Mouse (Mus musculus) midbrain, embryonic 12.5 days (tissue): ENCODE measurements at regions not wholly inside any gene's neighbourhood (a gene's known extent, or its start where the extent isn't known, plus 50 kb on each side); places are given as distances from the start of the nearest gene placed in this dataset.

Experiments used
- ATAC-seq: fragments of 200-750 bp; cut with Nextera tagmentation; 2 replicates; pipeline ENCODE4 v1.8.0; 2017; ENCODE audit warnings: low read depth, moderate TSS enrichment, moderate library complexity; ENCODE audit not compliant: low FRiP score
- H3K27ac ChIP-seq: fragments of 300-500 bp; sonication (generic); replicated peaks from 2 replicates; pipeline ENCODE4 v1.5.1; 2016; ENCODE audit warnings: mild to moderate bottlenecking
- H3K27me3 ChIP-seq: fragments of 300-500 bp; sonication (generic); 2 replicates; pipeline ENCODE4 v1.6.1; 2016; ENCODE audit warnings: mild to moderate bottlenecking
- H3K36me3 ChIP-seq: fragments of 300-500 bp; sonication (generic); 2 replicates; pipeline ENCODE4 v1.6.1; 2016
- H3K4me1 ChIP-seq: fragments of 300-500 bp; sonication (generic); 2 replicates; pipeline ENCODE4 v1.6.1; 2016
- H3K4me2 ChIP-seq: fragments of 300-500 bp; sonication (generic); replicated peaks from 2 replicates; pipeline ENCODE4 v1.6.1; 2016; ENCODE audit warnings: mild to moderate bottlenecking, moderate library complexity
- H3K4me3 ChIP-seq: fragments of 300-500 bp; sonication (generic); 2 replicates; pipeline ENCODE4 v1.5.1; 2016; ENCODE audit warnings: mild to moderate bottlenecking
- H3K9ac ChIP-seq: fragments of 300-500 bp; sonication (generic); replicated peaks from 2 replicates; pipeline ENCODE4 v1.6.1; 2016; ENCODE audit warnings: mild to moderate bottlenecking, moderate library complexity
- H3K9me3 ChIP-seq: fragments of 300-500 bp; sonication (generic); 2 replicates; pipeline ENCODE4 v1.6.1; 2016; ENCODE audit warnings: mild to moderate bottlenecking
- WGBS: fragments of 180-500 bp; shearing (Covaris S2); methylation state at CpG from one replicate; pipeline ENCODE4 v1.1.7; 2016; 5-methylcytosine and 5-hydroxymethylcytosine counted together

- H3K4me3 ChIP-seq = no peak overlapping the region
- WGBS = 83% methylated on average over 7 of the region's 7 CpGs
- no peaks in the 10 kb centered on the region for H3K9me3 ChIP-seq
- H3K27ac ChIP-seq = no peak overlapping the region
- H3K9ac ChIP-seq = no peak overlapping the region
- H3K4me1 ChIP-seq = peaks cover 3% of the 10 kb centered on the region
- H3K36me3 ChIP-seq = no peaks in the 10 kb centered on the region
- H3K4me2 ChIP-seq = no peak overlapping the region
- H3K27me3 ChIP-seq = peaks cover 10% of the 10 kb centered on the region
- no peak for ATAC-seq
These were observed 74.4 kb downstream of the Zfp281 start for GRCm38 (mm10) chr1:136699153-136699524.

- 92% methylated on average over 8 of the region's 8 CpGs for WGBS
- H3K4me1 ChIP-seq = peaks cover 3% of the 10 kb centered on the region
- H3K9ac ChIP-seq = no peak overlapping the region
- no peak overlapping the region for H3K4me2 ChIP-seq
- H3K4me3 ChIP-seq = no peak overlapping the region
- H3K27ac ChIP-seq = no peak overlapping the region
- no peaks in the 10 kb centered on the region for H3K9me3 ChIP-seq
- ATAC-seq = no peak
- no peaks in the 10 kb centered on the region for H3K36me3 ChIP-seq
- peaks cover 10% of the 10 kb centered on the region for H3K27me3 ChIP-seq
These were observed 74.9 kb downstream of the Zfp281 start for GRCm38 (mm10) chr1:136699571-136699970.

DNA sequence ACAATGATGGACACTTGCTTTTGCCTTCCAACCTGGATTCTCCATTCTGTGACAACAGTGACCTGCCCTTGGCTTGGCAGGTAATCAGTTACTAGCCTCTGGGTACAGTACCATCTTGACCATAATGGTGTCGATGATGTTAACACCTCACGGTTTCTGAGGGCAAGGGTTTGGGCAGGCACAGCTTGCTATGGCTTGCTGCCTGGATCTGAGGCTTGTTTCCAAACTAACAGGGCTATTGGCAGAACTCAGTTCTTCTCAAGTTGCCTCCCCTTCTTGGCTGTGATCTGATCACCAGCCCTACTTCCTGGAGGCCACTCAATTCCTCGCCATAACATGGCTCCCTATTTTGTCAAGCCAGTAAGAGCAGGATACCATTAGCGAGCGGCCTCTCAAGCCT is 79.4 kb downstream of the Zfp281 start:
- H3K9ac ChIP-seq = no peak overlapping the region
- WGBS = 92% methylated on average over 5 of the region's 5 CpGs
- ATAC-seq = no peak

GRCm38 (mm10) chr1:136706509-136706908 is 81.8 kb downstream of the Zfp281 start:
- 46% methylated on average over 8 of the region's 8 CpGs for WGBS
- Histone ChIP-seq H3K4me1 (peaks cover 4% of the 10 kb centered on the region), H3K9me3 (no peaks in the 10 kb centered on the region), H3K9ac (no peak overlapping the region), H3K27ac (no peak overlapping the region), H3K4me2 (no peak overlapping the region), H3K36me3 (no peaks in the 10 kb centered on the region), H3K27me3 (no peaks in the 10 kb centered on the region), H3K4me3 (no peak overlapping the region)
- ATAC-seq = peak; percentile 60; the same call in 1 of the 2 replicates

More for the DNA sequence above, 79.4 kb downstream of the Zfp281 start:
- Histone ChIP-seq H3K4me2 (no peak overlapping the region), H3K27me3 (no peaks in the 10 kb centered on the region), H3K36me3 (no peaks in the 10 kb centered on the region), H3K4me1 (peaks cover 4% of the 10 kb centered on the region), H3K27ac (no peak overlapping the region), H3K9me3 (no peaks in the 10 kb centered on the region), H3K4me3 (no peak overlapping the region)

GRCm38 (mm10) chr1:136707394-136707793 is 82.7 kb downstream of the Zfp281 start:
- Histone ChIP-seq H3K27ac (no peak overlapping the region), H3K36me3 (no peaks in the 10 kb centered on the region), H3K4me2 (no peak overlapping the region), H3K4me3 (no peak overlapping the region), H3K9ac (no peak overlapping the region), H3K9me3 (no peaks in the 10 kb centered on the region), H3K27me3 (no peaks in the 10 kb centered on the region), H3K4me1 (peaks cover 4% of the 10 kb centered on the region)
- ATAC-seq = no peak
- WGBS = 85% methylated on average over 8 of the region's 8 CpGs

DNA sequence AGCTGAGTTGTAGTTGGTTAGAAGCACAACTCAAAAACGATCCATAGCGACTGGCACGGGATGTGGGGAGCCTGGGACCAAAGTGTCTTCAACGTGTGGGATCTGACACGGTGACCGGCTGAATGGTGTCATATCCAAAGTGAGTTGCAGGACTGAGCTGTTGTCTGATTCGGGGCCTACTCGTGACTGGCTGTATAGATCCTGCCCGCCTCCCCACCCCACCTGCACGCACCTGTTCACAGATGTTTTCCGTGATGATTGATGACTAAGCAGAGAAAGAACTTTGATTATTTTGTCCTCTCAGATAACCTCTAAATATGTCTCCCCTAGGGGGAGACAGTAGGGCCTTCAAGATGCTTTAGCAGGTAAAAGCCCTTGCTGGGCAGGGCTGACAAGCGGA is 83.2 kb downstream of the Zfp281 start:
- Histone ChIP-seq H3K4me1 (peaks cover 4% of the 10 kb centered on the region), H3K4me2 (no peak overlapping the region), H3K4me3 (no peak overlapping the region), H3K9me3 (no peaks in the 10 kb centered on the region), H3K27ac (no peak overlapping the region), H3K27me3 (no peaks in the 10 kb centered on the region), H3K9ac (no peak overlapping the region), H3K36me3 (no peaks in the 10 kb centered on the region)
- no peak for ATAC-seq
- 95% methylated on average over 12 of the region's 12 CpGs for WGBS

DNA sequence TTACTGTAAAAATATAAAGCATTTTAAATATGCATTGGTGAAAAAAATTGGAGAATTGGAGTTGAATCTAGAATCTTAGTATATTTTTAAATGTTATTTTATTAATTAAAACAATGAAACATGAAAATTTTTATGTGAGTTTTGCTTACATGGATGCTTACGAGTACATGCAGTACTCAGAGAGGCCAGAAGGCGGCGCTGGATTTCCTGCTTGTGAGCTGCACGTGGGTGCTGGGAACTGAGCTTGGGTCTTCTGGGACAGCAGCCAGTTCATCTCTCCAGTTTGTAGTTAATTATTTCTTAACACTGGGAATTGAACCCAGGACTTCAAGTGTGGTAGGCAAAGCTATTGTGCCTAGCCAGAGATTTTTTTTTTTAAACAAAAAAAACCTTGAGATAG is 85.5 kb downstream of the Zfp281 start:
- ATAC-seq = no peak
- H3K9me3 ChIP-seq = no peaks in the 10 kb centered on the region
- H3K4me1 ChIP-seq = peaks cover 4% of the 10 kb centered on the region
- H3K27me3 ChIP-seq = no peaks in the 10 kb centered on the region
- no peaks in the 10 kb centered on the region for H3K36me3 ChIP-seq
- no peak overlapping the region for H3K9ac ChIP-seq
- H3K27ac ChIP-seq = no peak overlapping the region
- 78% methylated on average over 4 of the region's 4 CpGs for WGBS
- H3K4me3 ChIP-seq = no peak overlapping the region
- no peak overlapping the region for H3K4me2 ChIP-seq

DNA sequence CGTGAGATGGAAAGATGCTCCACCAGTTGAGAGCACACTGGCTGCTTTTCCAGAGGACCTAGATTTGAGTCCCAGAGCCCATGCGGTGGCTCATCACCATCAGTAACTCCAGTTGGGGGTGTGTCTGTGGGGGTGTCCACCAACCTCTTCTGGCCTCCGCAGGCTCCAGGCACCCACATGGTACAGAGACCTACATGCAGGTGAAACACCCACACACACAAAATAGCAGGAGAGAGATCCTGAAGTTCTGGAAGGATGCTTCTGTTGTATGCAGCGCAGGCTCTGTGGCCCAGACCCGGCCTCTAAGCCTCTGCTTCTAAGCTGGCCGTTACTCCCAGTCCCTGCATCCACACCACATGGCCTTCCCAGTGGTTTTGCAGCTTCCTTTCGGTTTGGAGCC is 86.5 kb downstream of the Zfp281 start:
- H3K4me3 ChIP-seq = no peak overlapping the region
- H3K4me1 ChIP-seq = peaks cover 4% of the 10 kb centered on the region
- no peaks in the 10 kb centered on the region for H3K27me3 ChIP-seq
- no peaks in the 10 kb centered on the region for H3K36me3 ChIP-seq
- no peaks in the 10 kb centered on the region for H3K9me3 ChIP-seq
- no peak overlapping the region for H3K9ac ChIP-seq
- no peak for ATAC-seq
- 75% methylated on average over 7 of the region's 7 CpGs for WGBS
- no peak overlapping the region for H3K4me2 ChIP-seq
- H3K27ac ChIP-seq = no peak overlapping the region

DNA sequence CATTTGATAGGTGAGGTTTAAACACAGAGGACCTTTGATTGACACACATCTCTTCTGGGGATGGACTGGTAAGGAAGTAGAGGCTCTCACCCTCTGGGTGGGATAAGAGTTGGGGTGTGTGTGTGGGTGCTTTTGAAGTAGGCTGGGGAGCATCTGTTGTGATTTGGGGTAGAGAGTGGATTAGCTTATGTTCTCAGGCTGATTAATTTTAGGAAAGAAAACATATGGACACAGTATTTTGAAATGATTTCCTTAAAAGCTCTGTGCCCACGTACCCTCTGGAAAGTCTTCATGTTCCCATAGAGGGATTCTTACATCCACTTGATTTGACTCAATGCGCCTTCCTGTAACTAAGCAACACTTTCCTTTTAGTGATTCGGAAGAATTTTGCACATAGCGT is 89.4 kb downstream of the Zfp281 start:
- Histone ChIP-seq H3K4me1 (no peaks in the 10 kb centered on the region), H3K4me3 (no peak overlapping the region), H3K9me3 (no peaks in the 10 kb centered on the region), H3K9ac (no peak overlapping the region), H3K27ac (no peak overlapping the region), H3K4me2 (no peak overlapping the region), H3K27me3 (no peaks in the 10 kb centered on the region), H3K36me3 (no peaks in the 10 kb centered on the region)
- 82% methylated on average over 4 of the region's 4 CpGs for WGBS
- no peak for ATAC-seq

GRCm38 (mm10) chr1:136714987-136715386 is 90.3 kb downstream of the Zfp281 start:
- H3K9ac ChIP-seq = no peak overlapping the region
- H3K4me1 ChIP-seq = no peaks in the 10 kb centered on the region
- 90% methylated on average over 11 of the region's 11 CpGs for WGBS

DNA sequence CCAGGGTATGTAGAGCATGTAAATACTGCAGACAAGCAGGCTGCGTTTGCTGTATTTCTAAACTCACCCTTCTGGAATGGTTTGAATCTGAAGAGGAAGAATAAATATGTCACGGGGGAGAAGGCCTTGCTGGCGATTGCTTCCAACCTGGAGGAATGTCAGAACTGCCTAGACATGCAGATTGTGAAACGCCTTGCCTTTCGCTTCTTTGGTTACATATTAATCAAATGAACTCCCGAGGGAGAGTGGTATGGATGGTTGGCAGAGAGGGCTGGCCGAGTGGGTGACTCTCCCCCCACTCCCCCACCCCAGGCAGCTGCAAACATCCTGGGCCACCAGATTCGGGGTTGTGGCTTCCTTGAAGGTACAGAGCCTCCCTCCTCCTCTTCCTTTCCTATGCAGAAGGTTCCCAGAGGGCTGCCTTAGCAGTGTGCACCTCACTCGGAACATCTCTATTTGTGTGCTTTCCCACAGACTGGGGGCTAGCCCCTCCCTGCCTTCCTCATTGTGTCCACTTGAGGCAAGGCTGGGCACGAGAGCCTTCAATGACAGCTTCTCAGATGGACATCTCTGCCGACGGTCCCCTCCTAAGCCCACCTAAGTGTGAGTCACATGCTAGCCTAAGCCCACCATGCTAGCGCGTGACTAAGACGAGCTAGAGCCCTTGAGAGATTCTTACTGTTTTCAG is 93.3 kb downstream of the Zfp281 start:
- WGBS = 60% methylated on average over 15 of the region's 15 CpGs
- Histone ChIP-seq H3K9ac (no peak overlapping the region), H3K27ac (no peak overlapping the region), H3K36me3 (no peaks in the 10 kb centered on the region), H3K27me3 (no peaks in the 10 kb centered on the region), H3K4me3 (no peak overlapping the region), H3K4me2 (no peak overlapping the region), H3K4me1 (no peaks in the 10 kb centered on the region), H3K9me3 (no peaks in the 10 kb centered on the region)
- no peak for ATAC-seq

More at GRCm38 (mm10) chr1:136714987-136715386, 90.3 kb downstream of the Zfp281 start:
- no peak overlapping the region for H3K4me3 ChIP-seq
- H3K27me3 ChIP-seq = no peaks in the 10 kb centered on the region
- H3K9me3 ChIP-seq = no peaks in the 10 kb centered on the region
- no peak overlapping the region for H3K27ac ChIP-seq
- ATAC-seq = no peak
- no peak overlapping the region for H3K4me2 ChIP-seq
- no peaks in the 10 kb centered on the region for H3K36me3 ChIP-seq

DNA sequence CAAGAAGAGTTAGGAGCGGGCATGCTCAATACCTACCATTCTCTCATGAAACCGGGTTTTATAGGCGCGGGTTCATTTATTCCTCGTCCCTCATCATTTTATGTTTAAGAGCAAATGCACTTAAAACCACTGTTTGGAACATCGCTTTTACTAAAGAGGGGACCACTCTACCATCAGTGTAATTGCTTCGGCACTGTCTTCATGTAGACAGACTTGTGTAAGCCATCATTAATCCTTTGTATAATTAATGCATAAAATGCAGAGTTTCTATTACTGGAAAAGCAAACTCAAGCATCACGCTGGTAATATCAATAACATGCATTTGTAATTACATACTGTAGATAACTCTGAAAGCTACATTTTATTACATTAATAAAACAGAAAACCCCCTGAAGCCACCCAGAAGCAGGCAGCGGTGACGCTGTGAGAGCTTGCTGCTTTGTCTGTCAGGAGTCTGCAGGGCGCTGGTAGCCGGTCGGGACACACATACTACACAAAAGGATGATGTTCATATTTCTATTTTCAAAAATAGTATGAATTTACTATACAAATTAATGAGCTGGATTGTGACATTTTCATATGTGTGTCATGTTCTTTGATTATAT is 99.2 kb downstream of the Zfp281 start:
- 91% methylated on average over 13 of the region's 13 CpGs for WGBS
- Histone ChIP-seq H3K4me3 (no peak overlapping the region), H3K4me1 (peaks cover 11% of the 10 kb centered on the region), H3K27me3 (no peaks in the 10 kb centered on the region), H3K9ac (no peak overlapping the region), H3K4me2 (no peak overlapping the region), H3K9me3 (no peaks in the 10 kb centered on the region), H3K36me3 (no peaks in the 10 kb centered on the region), H3K27ac (no peak overlapping the region)
- ATAC-seq = no peak

DNA sequence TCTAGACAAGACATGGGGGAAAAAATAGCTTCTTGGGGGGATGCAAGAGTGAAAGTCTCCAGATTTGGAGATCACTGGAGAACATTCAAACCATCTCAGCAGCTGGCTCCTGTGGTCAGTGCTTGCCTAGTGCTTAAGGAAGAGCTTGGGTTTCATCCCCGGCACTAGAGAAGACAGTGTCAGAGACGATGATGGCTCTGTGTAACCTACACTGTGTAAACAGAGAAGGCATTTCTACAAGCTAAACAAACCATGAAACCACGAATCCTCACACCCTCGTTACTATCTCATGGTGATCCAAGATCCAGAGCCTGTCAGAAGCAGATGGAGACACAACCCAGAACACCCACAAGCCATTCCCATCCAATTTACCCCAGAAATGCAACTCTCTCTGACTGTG is 100.5 kb downstream of the Zfp281 start:
- Histone ChIP-seq H3K27me3 (no peaks in the 10 kb centered on the region), H3K27ac (no peak overlapping the region), H3K36me3 (no peaks in the 10 kb centered on the region), H3K9ac (no peak overlapping the region), H3K4me1 (peaks cover 11% of the 10 kb centered on the region), H3K4me3 (no peak overlapping the region), H3K4me2 (no peak overlapping the region), H3K9me3 (no peaks in the 10 kb centered on the region)
- no peak for ATAC-seq
- 73% methylated on average over 4 of the region's 4 CpGs for WGBS
